Mouse (Mus musculus): Measurements from ENCODE around the gene Ublcp1.

GRCm38 (mm10) chr11:44427951-44428350 is 42.3 kb downstream of the Ublcp1 start:
- no peak for TF ChIP-seq CHD2 (IDR thresholded peaks at IDR 0.05; ENCODE audit: low read depth, low read length)
- no peak for TF ChIP-seq MAFK (IDR thresholded peaks at IDR 0.05; ENCODE audit: insufficient read depth, low read depth, low read length)
- TF ChIP-seq ZC3H11A (IDR thresholded peaks at IDR 0.05; ENCODE audit: borderline replicate concordance, low read depth, low read length), result no peak
- TF ChIP-seq HCFC1 (IDR thresholded peaks at IDR 0.05; ENCODE audit: borderline replicate concordance, insufficient read depth, low read length), result no peak
- TF ChIP-seq ZNF384 (IDR thresholded peaks at IDR 0.05; ENCODE audit: low read depth, low read length), result no peak

All from ES-E14 (cell line).